Mouse (Mus musculus): ENCODE data around the gene C1qtnf2. TPM values are rescaled to one million over a fixed set of nuclear protein-coding genes. Genes with fewer than 3 reads are reported as not detected.
A peak's percentile ranks its signal among the peaks of the same experiment; 100 is the strongest.

Gene C1qtnf2
- total RNA-seq, 2 experiments from 2014 or later, result 1.8 to 2.2 TPM

- TF ChIP-seq CTCF (IDR thresholded peaks at IDR 0.05), result peak; percentile 44
These were observed 21.8 kb upstream of the C1qtnf2 start for GRCm38 (mm10) chr11:43452266-43452665.

GRCm38 (mm10) chr11:43463204-43463603 is 10.9 kb upstream of the C1qtnf2 start:
- no peak overlapping the region for H3K27ac ChIP-seq
- DNase-seq (ENCODE audit: extremely low spot score in 1 of 2, low spot score in 2 of 2), result no peak
- no peak for TF ChIP-seq CTCF (IDR thresholded peaks at IDR 0.05)
- intact Hi-C loops (cut with DNase I), result no loop called here
- H3K4me3 ChIP-seq, result no peak overlapping the region

More at GRCm38 (mm10) chr11:43452266-43452665, 21.8 kb upstream of the C1qtnf2 start:
- no peak overlapping the region for H3K4me3 ChIP-seq
- H3K27ac ChIP-seq, result no peak overlapping the region
- DNase-seq (ENCODE audit: extremely low spot score in 1 of 2, low spot score in 2 of 2), result no peak
- intact Hi-C loops (cut with DNase I), result loop anchor here (5.0 kb wide), 1 partner anchor 40 kb away; no protein-coding TSS in a partner anchor

GRCm38 (mm10) chr11:43470118-43470517 is 4.0 kb upstream of the C1qtnf2 start:
- TF ChIP-seq CTCF (IDR thresholded peaks at IDR 0.05), result no peak
- no peak for DNase-seq (ENCODE audit: extremely low spot score in 1 of 2, low spot score in 2 of 2)
- no peak overlapping the region for H3K4me3 ChIP-seq
- H3K27ac ChIP-seq, result no peak overlapping the region
- intact Hi-C loops (cut with DNase I), result no loop called here

- no peak overlapping the region for H3K4me3 ChIP-seq
- intact Hi-C loops (cut with DNase I), result no loop called here
These were observed 2.9 kb upstream of the C1qtnf2 start for GRCm38 (mm10) chr11:43470881-43471820.

GRCm38 (mm10) chr11:43473115-43473514 is 961 bp upstream of the C1qtnf2 start:
- no peak overlapping the region for H3K27ac ChIP-seq
- DNase-seq (ENCODE audit: extremely low spot score in 1 of 2, low spot score in 2 of 2), result no peak
- TF ChIP-seq CTCF (IDR thresholded peaks at IDR 0.05), result no peak
- intact Hi-C loops (cut with DNase I), result no loop called here
- no peak overlapping the region for H3K4me3 ChIP-seq

More at GRCm38 (mm10) chr11:43470881-43471820, 2.9 kb upstream of the C1qtnf2 start:
- H3K27ac ChIP-seq, result no peak overlapping the region
- no peak for DNase-seq (ENCODE audit: extremely low spot score in 1 of 2, low spot score in 2 of 2)
- no peak for TF ChIP-seq CTCF (IDR thresholded peaks at IDR 0.05)

GRCm38 (mm10) chr11:43473635-43474224 is 346 bp upstream of the C1qtnf2 start:
- no peak for DNase-seq (ENCODE audit: extremely low spot score in 1 of 2, low spot score in 2 of 2)
- intact Hi-C loops (cut with DNase I), result no loop called here

GRCm38 (mm10) chr11:43479376-43479775 is 5.3 kb downstream of the C1qtnf2 start:
- no peak for TF ChIP-seq CTCF (IDR thresholded peaks at IDR 0.05)
- DNase-seq (ENCODE audit: extremely low spot score in 1 of 2, low spot score in 2 of 2), result no peak
- Histone ChIP-seq H3K4me3 (no peak overlapping the region), H3K27ac (no peak overlapping the region)
- intact Hi-C loops (cut with DNase I), result no loop called here

More at GRCm38 (mm10) chr11:43473635-43474224, 346 bp upstream of the C1qtnf2 start:
- no peak for TF ChIP-seq CTCF (IDR thresholded peaks at IDR 0.05)
- Histone ChIP-seq H3K4me3 (peak overlapping the region; percentile 44), H3K27ac (no peak overlapping the region)

- H3K4me3 ChIP-seq, result no peak overlapping the region
- DNase-seq (ENCODE audit: extremely low spot score in 1 of 2, low spot score in 2 of 2), result no peak
- H3K27ac ChIP-seq, result no peak overlapping the region
- TF ChIP-seq CTCF (IDR thresholded peaks at IDR 0.05), result no peak
- intact Hi-C loops (cut with DNase I), result no loop called here
These were observed 6.5 kb downstream of the C1qtnf2 start for GRCm38 (mm10) chr11:43480561-43480960.

- Histone ChIP-seq H3K4me3 (no peak overlapping the region), H3K27ac (no peak overlapping the region)
- TF ChIP-seq CTCF (IDR thresholded peaks at IDR 0.05), result no peak
- no peak for DNase-seq (ENCODE audit: extremely low spot score in 1 of 2, low spot score in 2 of 2)
- intact Hi-C loops (cut with DNase I), result no loop called here
These were observed 7.8 kb downstream of the C1qtnf2 start for GRCm38 (mm10) chr11:43481672-43482522.

GRCm38 (mm10) chr11:43483122-43483792 is 9.2 kb downstream of the C1qtnf2 start:
- intact Hi-C loops (cut with DNase I), result no loop called here
- DNase-seq (ENCODE audit: extremely low spot score in 1 of 2, low spot score in 2 of 2), result no peak
- no peak for TF ChIP-seq CTCF (IDR thresholded peaks at IDR 0.05)
- Histone ChIP-seq H3K4me3 (no peak overlapping the region), H3K27ac (peak overlapping the region; percentile 15; the same call in 1 of the 2 replicates)

- no peak for DNase-seq (ENCODE audit: extremely low spot score in 1 of 2, low spot score in 2 of 2)
- no peak for TF ChIP-seq CTCF (IDR thresholded peaks at IDR 0.05)
- no peak overlapping the region for H3K4me3 ChIP-seq
- intact Hi-C loops (cut with DNase I), result no loop called here
- H3K27ac ChIP-seq, result peak overlapping the region; percentile 15; the same call in 1 of the 2 replicates
These were observed 10.0 kb downstream of the C1qtnf2 start for GRCm38 (mm10) chr11:43484057-43484456.
